Mouse (Mus musculus) mature B cell (primary cell): ENCODE results near the gene Edn2.

Experiments used
- in situ Hi-C: fragments of 300-500 bp; cut with MboI; formaldehyde crosslinking; loops from 2 replicates; pipeline ENCODE4 v1.14.3; 2019

The Edn2 gene

GRCm38 (mm10) chr4:120204357-120204942 lies 43.4 kb downstream of the Edn2 start:
- in situ Hi-C loops: no loop called here

GRCm38 (mm10) chr4:120206471-120206891 lies 45.5 kb downstream of the Edn2 start:
- in situ Hi-C loops: no loop called here

GRCm38 (mm10) chr4:120212080-120212479 lies 51.1 kb downstream of the Edn2 start:
- in situ Hi-C loops: no loop called here

GRCm38 (mm10) chr4:120212812-120213211 lies 51.8 kb downstream of the Edn2 start:
- in situ Hi-C loops: no loop called here

DNA sequence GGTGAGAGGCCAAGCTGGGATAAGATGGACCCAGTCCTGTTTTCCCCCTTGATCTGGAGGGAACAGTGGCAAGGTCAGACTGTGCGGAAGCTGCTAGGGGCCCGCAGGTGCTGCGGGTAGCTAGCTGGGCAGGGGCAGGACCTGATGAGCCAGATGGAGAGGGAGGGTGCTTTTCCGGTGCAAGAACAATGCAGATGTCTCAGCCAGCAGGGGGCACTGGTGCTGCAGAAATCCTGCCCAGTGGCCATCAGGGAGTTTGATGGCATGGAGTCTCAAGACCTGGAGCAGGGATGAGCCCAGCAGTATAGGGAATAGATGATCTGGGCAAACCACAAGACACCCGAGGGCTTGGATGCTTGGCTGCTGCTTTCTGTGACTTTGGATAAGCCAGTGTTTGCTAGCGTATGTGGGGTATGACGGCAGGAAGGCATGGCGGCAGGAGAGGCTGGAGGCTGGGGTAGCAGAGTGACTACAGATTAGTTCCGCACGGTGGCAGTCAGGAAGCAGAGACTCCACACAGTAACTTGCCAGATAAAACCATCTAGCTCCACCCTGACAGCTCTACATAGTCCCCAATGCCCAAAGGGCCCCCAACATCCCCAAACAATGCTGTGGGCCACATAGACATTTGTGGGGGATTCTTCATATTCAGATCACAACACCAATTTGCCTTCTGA lies 55.0 kb downstream of the Edn2 start:
- in situ Hi-C loops: no loop called here

GRCm38 (mm10) chr4:120216883-120217282 lies 55.9 kb downstream of the Edn2 start:
- in situ Hi-C loops: no loop called here
